42 mouse cellular contexts compared by ENCODE assay signal in the genomic region with DNA sequence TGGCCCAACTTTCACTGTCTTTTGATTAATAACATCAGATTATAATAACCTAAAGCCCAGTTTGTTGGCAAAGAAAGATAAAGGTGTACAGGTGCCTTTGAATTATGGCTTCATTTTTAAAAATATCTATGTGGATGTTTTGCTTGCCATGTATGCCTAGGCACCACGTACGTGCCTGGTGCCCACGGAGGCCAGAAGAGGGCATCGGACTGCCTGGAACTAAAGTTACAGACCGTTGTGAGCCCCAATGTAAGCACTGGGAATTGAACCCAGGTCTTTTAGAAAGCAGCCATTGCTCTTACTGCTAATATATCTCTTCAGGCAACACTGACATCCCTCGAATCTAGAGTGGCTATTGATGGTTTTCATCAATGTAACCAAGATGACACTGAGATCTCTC. TPM values are rescaled to one million over a fixed set of nuclear protein-coding genes. Genes with fewer than 3 reads are reported as not detected.
DNase-seq lines count a peak whose midpoint lies in the region; ATAC-seq and TF ChIP-seq lines count a peak whose summit lies in the region.
"Had no signal": no experiment of that assay in that cellular context is flagged by ENCODE, and none has a peak within 500 bp of the region (broad histone marks: within the 10 kb centered on the region; RNA-seq: fewer than 3 reads in every experiment).

No protein-coding gene starts in this region.

- no peak overlapping the region for H3K4me3 ChIP-seq in intestine, postnatal 0 days (ENCODE audit: low read depth, low read length)
- no peak overlapping the region for H3K4me3 ChIP-seq in intestine, embryonic 15.5 days (replicated peaks)
- H3K4me3 ChIP-seq in CH12.LX (replicated peaks in 1 of 3; ENCODE audit: low read depth in 2 of 3, low read length in 2 of 3, poor library complexity in 1 of 3), result no peak overlapping the region
- H3K4me3 ChIP-seq in liver, adult 2 months (ENCODE audit: insufficient read depth, low read depth, low read length), result no peak overlapping the region
- no peak overlapping the region for H3K4me3 ChIP-seq in liver, embryonic 16.5 days (ENCODE audit: low read depth, low read length)
- H3K4me3 ChIP-seq: embryonic facial prominence, embryonic 13.5 days; erythroblast, embryonic 14.5 days; forebrain, embryonic 12.5 days; hindbrain, embryonic 13.5 days; kidney, embryonic 15.5 days; layer of hippocampus, adult 2 months; limb, embryonic 13.5 days; midbrain, embryonic 10.5 days; midbrain, embryonic 15.5 days had no signal

- in situ Hi-C loops in CH12.LX (cut with MboI; ENCODE audit: low pct_ligation_motif_present, low pct_unique_long_range_greater_than_20kb, low sequenced_read_pairs), result no loop called here

- WGBS in intestine, postnatal 0 days, result 81% methylated on average over 6 of the region's 6 CpGs
- WGBS in intestine, embryonic 15.5 days, result 82% methylated on average over 6 of the region's 6 CpGs
- WGBS in liver, adult 2 months, result 92% methylated on average over 6 of the region's 6 CpGs
- 79% methylated on average over 6 of the region's 6 CpGs for WGBS in liver, embryonic 16.5 days (ENCODE audit: insufficient replicate concordance)

- no peak for ATAC-seq in intestine, postnatal 0 days
- no peak for ATAC-seq in intestine, embryonic 15.5 days
- no peak for ATAC-seq in liver, embryonic 16.5 days (ENCODE audit: low read depth)
- ATAC-seq: forebrain, postnatal 0 days; midbrain, embryonic 15.5 days had no signal

- peak; percentile 3 for TF ChIP-seq RAD21 in CH12.LX (IDR thresholded peaks at IDR 0.05; ENCODE audit: low read depth, low read length)

- H3K36me3 ChIP-seq in intestine, postnatal 0 days (ENCODE audit: control insufficient read depth, insufficient read depth), result no peaks in the 10 kb centered on the region; the same call in 1 of the 2 replicates
- no peaks in the 10 kb centered on the region for H3K36me3 ChIP-seq in intestine, embryonic 15.5 days
- peaks cover 29 to 52% of the 10 kb centered on the region in 2 experiments for H3K36me3 ChIP-seq in CH12.LX (replicated peaks in 1 of 2; ENCODE audit: control insufficient read depth in 1 of 2, insufficient read depth in 1 of 2, low read length in 1 of 2)
- H3K36me3 ChIP-seq in liver, adult 2 months (ENCODE audit: control insufficient read depth, insufficient read depth, low read length), result no peaks in the 10 kb centered on the region
- peaks cover 18% of the 10 kb centered on the region for H3K36me3 ChIP-seq in liver, embryonic 16.5 days (ENCODE audit: control insufficient read depth, insufficient read depth)
- H3K36me3 ChIP-seq: embryonic facial prominence, embryonic 13.5 days; hindbrain, embryonic 13.5 days; midbrain, embryonic 15.5 days had no signal

- no peak overlapping the region for H3K9ac ChIP-seq in intestine, postnatal 0 days (ENCODE audit: low read depth, low read length)
- H3K9ac ChIP-seq in intestine, embryonic 15.5 days, result no peak overlapping the region
- no peak overlapping the region for H3K9ac ChIP-seq in CH12.LX (ENCODE audit: insufficient read depth, low read depth)
- no peak overlapping the region for H3K9ac ChIP-seq in liver, adult 2 months (ENCODE audit: low read depth, low read length)
- H3K9ac ChIP-seq in liver, embryonic 16.5 days (ENCODE audit: low read depth, low read length), result no peak overlapping the region
- H3K9ac ChIP-seq: embryonic facial prominence, embryonic 13.5 days; forebrain, embryonic 12.5 days; forebrain, postnatal 0 days; hindbrain, embryonic 13.5 days; kidney, embryonic 15.5 days; limb, embryonic 13.5 days; lung, embryonic 14.5 days; midbrain, embryonic 15.5 days had no signal

- no peak overlapping the region for H3K4me2 ChIP-seq in intestine, postnatal 0 days (replicated peaks; ENCODE audit: low read depth)
- no peak overlapping the region for H3K4me2 ChIP-seq in intestine, embryonic 15.5 days (replicated peaks)
- H3K4me2 ChIP-seq in CH12.LX (ENCODE audit: insufficient read depth, low read depth, poor library complexity, severe bottlenecking), result no peak overlapping the region
- no peak overlapping the region for H3K4me2 ChIP-seq in liver, embryonic 16.5 days (ENCODE audit: low read depth, low read length)
- H3K4me2 ChIP-seq: embryonic facial prominence, embryonic 13.5 days; forebrain, embryonic 12.5 days; heart, embryonic 11.5 days; hindbrain, embryonic 13.5 days; kidney, embryonic 15.5 days; limb, embryonic 13.5 days; lung, embryonic 14.5 days; midbrain, embryonic 15.5 days had no signal

- no peak for DNase-seq in CH12.LX (ENCODE audit: extremely low read depth)
- no peak for DNase-seq in liver, adult 2 months (ENCODE audit: extremely low read depth, low read depth, low spot score)
- DNase-seq in lung, postnatal 36 days, result no peak
- no peak for DNase-seq in cerebellum, postnatal 25 days
- DNase-seq in natural killer cell, adult 2 months (ENCODE audit: low spot score in 2 of 2), result no peak
- DNase-seq: adrenal gland, postnatal 10 days; cerebellum, adult 11 months; cerebellum, adult 9-10 months; embryo, embryonic 11 days; forebrain, postnatal 0 days; gastrocnemius, postnatal 25 days; heart, adult 18-20 months; heart, postnatal 4 days; kidney, adult 18-20 months; lung, embryonic 14.5 days; lung, postnatal 14 days; right cerebral cortex, postnatal 25 days; spleen, adult 18-20 months; thymus, adult 18-20 months had no signal

- no peak for TF ChIP-seq EP300 in CH12.LX (IDR thresholded peaks at IDR 0.05; ENCODE audit: low read length)

- no peak for TF ChIP-seq POLR2A in CH12.LX (IDR thresholded peaks at IDR 0.05; ENCODE audit: low read depth, low read length)
- TF ChIP-seq POLR2A in liver, adult 2 months (IDR thresholded peaks at IDR 0.05; ENCODE audit: extremely low read depth, insufficient read depth, low read length), result no peak

- dilution Hi-C loops in CH12.LX (cut with MboI; ENCODE audit: extremely low pct_ligation_motif_present, extremely low pct_unique_long_range_greater_than_20kb, low sequenced_read_pairs), result no loop called here

- H3K9me3 ChIP-seq in intestine, postnatal 0 days (ENCODE audit: control insufficient read depth), result no peaks in the 10 kb centered on the region
- H3K9me3 ChIP-seq in intestine, embryonic 15.5 days, result no peaks in the 10 kb centered on the region
- H3K9me3 ChIP-seq in CH12.LX (replicated peaks; ENCODE audit: low read length), result no peaks in the 10 kb centered on the region
- H3K9me3 ChIP-seq in liver, embryonic 16.5 days (replicated peaks; ENCODE audit: control insufficient read depth, low read length), result no peaks in the 10 kb centered on the region
- H3K9me3 ChIP-seq: embryonic facial prominence, embryonic 13.5 days; forebrain, embryonic 12.5 days; hindbrain, embryonic 13.5 days; kidney, embryonic 15.5 days; limb, embryonic 13.5 days; midbrain, embryonic 10.5 days; midbrain, embryonic 15.5 days had no signal

- H3K27me3 ChIP-seq in intestine, postnatal 0 days (replicated peaks; ENCODE audit: control insufficient read depth, insufficient read depth, low read length), result no peaks in the 10 kb centered on the region
- no peaks in the 10 kb centered on the region for H3K27me3 ChIP-seq in intestine, embryonic 15.5 days (replicated peaks)
- H3K27me3 ChIP-seq in CH12.LX (replicated peaks), result no peaks in the 10 kb centered on the region
- H3K27me3 ChIP-seq in liver, adult 2 months (ENCODE audit: control insufficient read depth, insufficient read depth, low read length), result no peaks in the 10 kb centered on the region
- no peaks in the 10 kb centered on the region for H3K27me3 ChIP-seq in liver, embryonic 16.5 days (ENCODE audit: control insufficient read depth, insufficient read depth, low read depth, low read length)
- H3K27me3 ChIP-seq: embryonic facial prominence, embryonic 13.5 days; forebrain, embryonic 12.5 days; hindbrain, embryonic 13.5 days; kidney, embryonic 15.5 days; limb, embryonic 13.5 days; midbrain, embryonic 15.5 days had no signal

- peak; percentile 29 for TF ChIP-seq CTCF in intestine, postnatal 0 days (IDR thresholded peaks at IDR 0.05; ENCODE audit: low read depth)
- TF ChIP-seq CTCF in CH12.LX (conservative IDR thresholded peaks at IDR 0.05 in 1 of 2, IDR thresholded peaks at IDR 0.05 in 1 of 2; ENCODE audit: low read depth in 2 of 2, low read length in 2 of 2), result peak in 1 of 2 experiments; percentile 32; a peak in 2 of 4 replicates
- TF ChIP-seq CTCF in liver, adult 2 months (IDR thresholded peaks at IDR 0.05; ENCODE audit: low read depth, low read length), result peak; percentile 42

- no peak overlapping the region for H3K27ac ChIP-seq in intestine, postnatal 0 days (ENCODE audit: low read depth, low read length)
- H3K27ac ChIP-seq in intestine, embryonic 15.5 days, result no peak overlapping the region
- no peak overlapping the region for H3K27ac ChIP-seq in CH12.LX (ENCODE audit: insufficient read depth, low read depth)
- H3K27ac ChIP-seq in liver, adult 2 months (replicated peaks; ENCODE audit: insufficient read depth, low read depth, low read length), result no peak overlapping the region
- 0 out of 2 replicates have a peak overlapping the region, but pooled peaks have one; percentile 3 for H3K27ac ChIP-seq in liver, embryonic 16.5 days (ENCODE audit: low read length)
- H3K27ac ChIP-seq: embryonic facial prominence, embryonic 13.5 days; forebrain, embryonic 12.5 days; hindbrain, embryonic 13.5 days; kidney, embryonic 15.5 days; layer of hippocampus, adult 2 months; limb, embryonic 13.5 days; midbrain, embryonic 10.5 days; midbrain, embryonic 15.5 days had no signal

- no peaks in the 10 kb centered on the region for H3K4me1 ChIP-seq in intestine, postnatal 0 days (replicated peaks; ENCODE audit: control insufficient read depth, insufficient read depth, low read length)
- no peaks in the 10 kb centered on the region for H3K4me1 ChIP-seq in intestine, embryonic 15.5 days (replicated peaks)
- peaks cover 8 to 37% of the 10 kb centered on the region in 2 experiments for H3K4me1 ChIP-seq in CH12.LX (ENCODE audit: control insufficient read depth in 1 of 2, insufficient read depth in 2 of 2)
- peaks cover 6% of the 10 kb centered on the region for H3K4me1 ChIP-seq in liver, adult 2 months (ENCODE audit: control insufficient read depth, insufficient read depth, low read length)
- peaks cover 34% of the 10 kb centered on the region for H3K4me1 ChIP-seq in liver, embryonic 16.5 days (ENCODE audit: control insufficient read depth, low read depth, low read length)

- H3K79me2 ChIP-seq in CH12.LX (replicated peaks; ENCODE audit: control insufficient read depth, extremely low read depth, insufficient read depth, poor library complexity, severe bottlenecking), result peaks cover 68% of the 10 kb centered on the region
- peaks cover 18% of the 10 kb centered on the region for H3K79me2 ChIP-seq in liver, adult 2 months (ENCODE audit: control insufficient read depth, insufficient read depth, low read length)

RNA-seq across cellular contexts. Expression of gene Gm20403, which starts 4.4 kb away (rescaled TPM):
- not detected in 2 replicates for polyA plus RNA-seq in intestine, postnatal 0 days (2015; fragmentation: Nextera tagmentation; extraction: Ambion mirVana)
- not detected in 2 replicates for polyA plus RNA-seq in intestine, embryonic 15.5 days (2015; fragmentation: Nextera tagmentation; extraction: Ambion mirVana)
- total RNA-seq in CH12.LX (2012; rRNA removed) (not detected in 2 replicates), CH12.LX (2014; rRNA removed) (not detected in 2 replicates)
- polyA plus RNA-seq in CH12.LX (2012; ENCODE audit: insufficient read length, low read depth), result not detected in 2 replicates
- not detected in 2 replicates for total RNA-seq in liver, adult 2 months (2014; rRNA removed)
- polyA plus RNA-seq in liver, adult 2 months (2012; rRNA removed), result not detected in 2 replicates
- polyA plus RNA-seq in liver, embryonic 16.5 days (2015; fragmentation: Nextera tagmentation; extraction: Ambion mirVana), result not detected in 2 replicates
- total RNA-seq: adrenal gland, postnatal 10 days; forebrain, postnatal 0 days; gastrocnemius, adult 18-20 months; gastrocnemius, postnatal 25 days; heart, adult 18-20 months; heart, postnatal 4 days; layer of hippocampus, adult 2 months; layer of hippocampus, postnatal 25 days; left cerebral cortex, adult 8-10 months; left cerebral cortex, postnatal 36 days; megakaryocyte progenitor cell, adult 5-6 weeks; neutrophil, adult 5-6 weeks had no signal
- polyA plus RNA-seq: embryonic facial prominence, embryonic 13.5 days; forebrain, embryonic 12.5 days; forebrain, postnatal 0 days; heart, embryonic 11.5 days; heart, postnatal 0 days; hindbrain, embryonic 13.5 days; kidney, embryonic 15.5 days; limb, embryonic 13.5 days; lung, embryonic 14.5 days; midbrain, embryonic 10.5 days; midbrain, embryonic 15.5 days; neural tube, embryonic 11.5 days; stomach, embryonic 16.5 days; urinary bladder, adult 2 months had no signal

RNA-seq across cellular contexts. Expression of gene Baz1a, which starts 32.2 kb away (rescaled TPM):
- polyA plus RNA-seq in intestine, postnatal 0 days (2015; fragmentation: Nextera tagmentation; extraction: Ambion mirVana), result 15.2 and 15.3 TPM in 2 replicates
- 21.3 and 29.1 TPM in 2 replicates for polyA plus RNA-seq in intestine, embryonic 15.5 days (2015; fragmentation: Nextera tagmentation; extraction: Ambion mirVana)
- 41.7 and 51.2 TPM in 2 replicates for total RNA-seq in CH12.LX (2012; rRNA removed)
- total RNA-seq in CH12.LX (2014; rRNA removed), result 89.0 and 95.0 TPM in 2 replicates
- 55.6 and 56.0 TPM in 2 replicates for polyA plus RNA-seq in CH12.LX (2012; ENCODE audit: insufficient read length, low read depth)
- total RNA-seq in liver, adult 2 months (2014; rRNA removed), result 5.2 and 6.8 TPM in 2 replicates
- 1.4 and 1.6 TPM in 2 replicates for polyA plus RNA-seq in liver, adult 2 months (2012; rRNA removed)
- polyA plus RNA-seq in liver, embryonic 16.5 days (2015; fragmentation: Nextera tagmentation; extraction: Ambion mirVana), result 23.6 and 26.8 TPM in 2 replicates
